Mouse (Mus musculus): ENCODE measurements around the gene Iqub. TPM values are rescaled to one million over a fixed set of nuclear protein-coding genes. Genes with fewer than 3 reads are reported as not detected.

The Iqub gene
- polyA plus RNA-seq, 2 experiments, result 0.08 TPM; not detected in 1

- no peaks in the 10 kb centered on the region for H3K9me3 ChIP-seq (ENCODE audit: control insufficient read depth, low read length)
- no peak overlapping the region for H3K27ac ChIP-seq (replicated peaks; ENCODE audit: low read depth, low read length)
- 87% methylated on average over 3 of the region's 3 CpGs for WGBS
- no peak overlapping the region for H3K9ac ChIP-seq (ENCODE audit: low read depth, low read length, severe bottlenecking)
- no peaks in the 10 kb centered on the region for H3K27me3 ChIP-seq (ENCODE audit: control insufficient read depth, insufficient read depth, low read length)
- ATAC-seq (ENCODE audit: low FRiP score, low read depth) (no peak), DNase-seq (ENCODE audit: low spot score) (no peak)
- no peaks in the 10 kb centered on the region for H3K4me1 ChIP-seq (ENCODE audit: control insufficient read depth, insufficient read depth, low read length)
- H3K36me3 ChIP-seq (ENCODE audit: control insufficient read depth, insufficient read depth, low read length), result no peaks in the 10 kb centered on the region
- no peak overlapping the region for H3K4me2 ChIP-seq (replicated peaks; ENCODE audit: low read depth, low read length, severe bottlenecking)
- H3K4me3 ChIP-seq (replicated peaks; ENCODE audit: low read length), result no peak overlapping the region
- TF ChIP-seq POLR2A (IDR thresholded peaks at IDR 0.05; ENCODE audit: borderline replicate concordance, extremely low read depth, insufficient read depth, insufficient read length), result no peak
These were observed 23.6 kb upstream of the Iqub start for GRCm38 (mm10) chr6:24538435-24538834.

DNA sequence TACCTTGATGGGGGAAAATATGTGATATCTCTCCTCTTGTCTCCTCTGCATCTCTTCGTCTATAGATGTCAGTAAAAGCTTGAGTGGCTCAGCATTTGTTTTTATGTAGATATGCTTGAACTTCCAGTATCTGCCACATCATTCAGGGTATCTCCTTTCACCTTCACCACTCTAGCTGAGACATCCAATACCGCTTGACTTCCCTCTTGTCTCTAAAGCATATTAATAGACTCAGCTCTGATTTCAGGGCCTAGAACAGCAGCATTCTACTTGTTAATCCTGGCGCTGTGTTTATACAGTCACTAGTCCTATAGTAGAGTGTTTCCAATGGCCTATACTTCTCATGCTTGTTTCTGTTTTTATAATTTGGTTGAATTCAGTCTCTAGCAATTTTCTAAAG is 17.9 kb upstream of the Iqub start:
- no peak overlapping the region for H3K27ac ChIP-seq (replicated peaks; ENCODE audit: low read depth, low read length)
- no peaks in the 10 kb centered on the region for H3K9me3 ChIP-seq (ENCODE audit: control insufficient read depth, low read length)
- H3K9ac ChIP-seq (ENCODE audit: low read depth, low read length, severe bottlenecking), result no peak overlapping the region
- peaks cover 2% of the 10 kb centered on the region; the same call in 1 of the 2 replicates for H3K4me1 ChIP-seq (ENCODE audit: control insufficient read depth, insufficient read depth, low read length)
- DNase-seq (ENCODE audit: low spot score) (no peak), ATAC-seq (ENCODE audit: low FRiP score, low read depth) (no peak)
- H3K36me3 ChIP-seq (ENCODE audit: control insufficient read depth, insufficient read depth, low read length), result no peaks in the 10 kb centered on the region
- TF ChIP-seq POLR2A (IDR thresholded peaks at IDR 0.05; ENCODE audit: borderline replicate concordance, extremely low read depth, insufficient read depth, insufficient read length), result no peak
- WGBS, result 74% methylated on average over 3 of the region's 3 CpGs
- H3K4me2 ChIP-seq (replicated peaks; ENCODE audit: low read depth, low read length, severe bottlenecking), result no peak overlapping the region
- no peaks in the 10 kb centered on the region for H3K27me3 ChIP-seq (ENCODE audit: control insufficient read depth, insufficient read depth, low read length)
- no peak overlapping the region for H3K4me3 ChIP-seq (replicated peaks; ENCODE audit: low read length)

- H3K36me3 ChIP-seq (ENCODE audit: control insufficient read depth, insufficient read depth, low read length), result no peaks in the 10 kb centered on the region
- no peak overlapping the region for H3K9ac ChIP-seq (ENCODE audit: low read depth, low read length, severe bottlenecking)
- 45% methylated on average over 11 of the region's 11 CpGs for WGBS
- H3K4me3 ChIP-seq (replicated peaks; ENCODE audit: low read length), result peak overlapping the region; percentile 6; the same call in 1 of the 2 replicates
- no peaks in the 10 kb centered on the region for H3K27me3 ChIP-seq (ENCODE audit: control insufficient read depth, insufficient read depth, low read length)
- no peak for TF ChIP-seq POLR2A (IDR thresholded peaks at IDR 0.05; ENCODE audit: borderline replicate concordance, extremely low read depth, insufficient read depth, insufficient read length)
- DNase-seq (ENCODE audit: low spot score) (no peak), ATAC-seq (ENCODE audit: low FRiP score, low read depth) (no peak)
- H3K27ac ChIP-seq (replicated peaks; ENCODE audit: low read depth, low read length), result no peak overlapping the region
- peaks cover 7% of the 10 kb centered on the region for H3K4me1 ChIP-seq (ENCODE audit: control insufficient read depth, insufficient read depth, low read length)
- no peaks in the 10 kb centered on the region for H3K9me3 ChIP-seq (ENCODE audit: control insufficient read depth, low read length)
- H3K4me2 ChIP-seq (replicated peaks; ENCODE audit: low read depth, low read length, severe bottlenecking), result peak overlapping the region; percentile 34
These were observed 16.0 kb upstream of the Iqub start for GRCm38 (mm10) chr6:24530711-24531420.

GRCm38 (mm10) chr6:24530166-24530565 is 15.3 kb upstream of the Iqub start:
- H3K4me3 ChIP-seq (replicated peaks; ENCODE audit: low read length), result peak overlapping the region; percentile 6; the same call in 1 of the 2 replicates
- H3K27ac ChIP-seq (replicated peaks; ENCODE audit: low read depth, low read length), result no peak overlapping the region
- DNase-seq (ENCODE audit: low spot score) (peak; percentile 59), ATAC-seq (ENCODE audit: low FRiP score, low read depth) (no peak)
- no peak overlapping the region for H3K9ac ChIP-seq (ENCODE audit: low read depth, low read length, severe bottlenecking)
- H3K36me3 ChIP-seq (ENCODE audit: control insufficient read depth, insufficient read depth, low read length), result no peaks in the 10 kb centered on the region
- H3K27me3 ChIP-seq (ENCODE audit: control insufficient read depth, insufficient read depth, low read length), result no peaks in the 10 kb centered on the region
- no peak for TF ChIP-seq POLR2A (IDR thresholded peaks at IDR 0.05; ENCODE audit: borderline replicate concordance, extremely low read depth, insufficient read depth, insufficient read length)
- H3K4me1 ChIP-seq (ENCODE audit: control insufficient read depth, insufficient read depth, low read length), result peaks cover 7% of the 10 kb centered on the region
- WGBS, result 26% methylated on average over 4 of the region's 4 CpGs
- H3K4me2 ChIP-seq (replicated peaks; ENCODE audit: low read depth, low read length, severe bottlenecking), result peak overlapping the region; percentile 34
- H3K9me3 ChIP-seq (ENCODE audit: control insufficient read depth, low read length), result no peaks in the 10 kb centered on the region

- peaks cover 7% of the 10 kb centered on the region for H3K4me1 ChIP-seq (ENCODE audit: control insufficient read depth, insufficient read depth, low read length)
- ATAC-seq (ENCODE audit: low FRiP score, low read depth), result peak; percentile 4; the same call in 1 of the 2 replicates
- 0 out of 2 replicates have a peak, but pooled peaks cover 5% of the 10 kb centered on the region for H3K36me3 ChIP-seq (ENCODE audit: control insufficient read depth, insufficient read depth, low read length)
- TF ChIP-seq POLR2A (IDR thresholded peaks at IDR 0.05; ENCODE audit: borderline replicate concordance, extremely low read depth, insufficient read depth, insufficient read length), result no peak
- peak within 1 kb of the TSS; percentile 67 for H3K4me2 ChIP-seq (replicated peaks; ENCODE audit: low read depth, low read length, severe bottlenecking)
- H3K4me3 ChIP-seq (replicated peaks; ENCODE audit: low read length), result peak within 1 kb of the TSS; percentile 81
- 0 out of 2 replicates have a peak within 1 kb of the TSS, but pooled peaks have one; percentile 61 for H3K27ac ChIP-seq (replicated peaks; ENCODE audit: low read depth, low read length)
- H3K9ac ChIP-seq (ENCODE audit: low read depth, low read length, severe bottlenecking), result peak within 1 kb of the TSS; percentile 73
- no peaks in the 10 kb centered on the region for H3K9me3 ChIP-seq (ENCODE audit: control insufficient read depth, low read length)
- DNase-seq (ENCODE audit: low spot score), result no peak
- 46% methylated on average over 2 of the region's 2 CpGs for WGBS
- H3K27me3 ChIP-seq (ENCODE audit: control insufficient read depth, insufficient read depth, low read length), result no peaks in the 10 kb centered on the region
These were observed 13.1 kb upstream of the Iqub start, which contains the start of gene Asb15 for GRCm38 (mm10) chr6:24528064-24528243. Gene Asb15 (plus strand): TSS chr6:24528144.

Measured in limb, embryonic 14.5 days (tissue).